Mouse (Mus musculus) gastrocnemius, postnatal 14 days (tissue): ENCODE data around the gene Glp1r. TPM values are rescaled to one million over a fixed set of nuclear protein-coding genes. Genes with fewer than 3 reads are reported as not detected.

Experiments used
- DNase-seq: peaks from one replicate; pipeline ENCODE4 v3.0.0; 2021; ENCODE audit warnings: mixed read lengths
- intact Hi-C: fragments of 180-260 bp; cut with DNase I; formaldehyde crosslinking; loops from one replicate; pipeline ENCODE4 v1.15.1; 2025; ENCODE audit warnings: low total_unique reads
- total RNA-seq, 2 experiments: library from RNA; stranded (reverse); gene quantifications; 2 replicates each; pipeline ENCODE4 v1.2.3; 2021

Glp1r gene
- total RNA-seq, 2 experiments from 2014 or later = not detected

DNA sequence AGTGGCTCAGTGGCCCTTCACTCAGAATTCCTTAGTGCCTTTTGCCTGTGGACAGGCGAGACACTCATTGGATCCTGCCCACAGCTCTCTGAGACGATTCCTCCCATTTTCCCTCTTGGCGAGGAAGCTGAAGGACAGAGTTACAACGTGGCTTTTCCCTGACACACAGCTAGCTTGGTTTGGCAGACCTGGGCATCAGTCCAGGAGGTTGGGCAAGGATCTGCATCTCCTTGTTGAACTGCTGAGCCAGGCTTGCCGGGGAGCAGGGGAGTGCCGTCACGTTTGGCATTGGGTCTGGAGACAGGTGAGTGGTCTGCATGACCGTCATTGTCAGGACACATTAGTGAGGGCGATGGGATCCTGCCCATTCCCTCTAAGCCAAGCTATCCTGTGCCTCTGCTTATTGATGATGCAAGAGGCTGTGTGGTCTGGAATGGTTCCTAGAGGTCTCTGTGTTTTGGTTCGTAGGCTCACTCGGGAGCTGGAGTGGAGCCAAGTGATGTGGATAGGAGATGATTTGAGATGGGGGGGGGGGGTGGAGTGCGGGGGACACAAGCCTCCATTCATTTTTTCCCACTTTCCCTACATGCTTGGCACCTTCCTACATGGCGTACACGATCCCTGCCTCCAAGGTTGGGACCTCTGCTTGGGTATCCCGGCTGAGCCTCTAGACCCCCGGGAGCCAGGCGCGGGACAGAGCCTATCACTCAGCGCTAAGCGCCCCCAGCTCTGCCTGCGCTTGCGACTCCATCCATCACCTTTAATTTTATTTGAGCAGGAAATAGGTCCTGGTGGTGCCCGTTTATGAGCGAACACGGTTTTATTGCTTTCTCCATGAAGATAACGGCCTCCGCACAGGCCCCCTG lies 9.5 kb downstream of the Glp1r start:
- intact Hi-C loops = no loop called here
- DNase-seq = peak; percentile 16

- intact Hi-C loops = no loop called here
These were observed 10.1 kb downstream of the Glp1r start for GRCm38 (mm10) chr17:30911732-30912088.

DNA sequence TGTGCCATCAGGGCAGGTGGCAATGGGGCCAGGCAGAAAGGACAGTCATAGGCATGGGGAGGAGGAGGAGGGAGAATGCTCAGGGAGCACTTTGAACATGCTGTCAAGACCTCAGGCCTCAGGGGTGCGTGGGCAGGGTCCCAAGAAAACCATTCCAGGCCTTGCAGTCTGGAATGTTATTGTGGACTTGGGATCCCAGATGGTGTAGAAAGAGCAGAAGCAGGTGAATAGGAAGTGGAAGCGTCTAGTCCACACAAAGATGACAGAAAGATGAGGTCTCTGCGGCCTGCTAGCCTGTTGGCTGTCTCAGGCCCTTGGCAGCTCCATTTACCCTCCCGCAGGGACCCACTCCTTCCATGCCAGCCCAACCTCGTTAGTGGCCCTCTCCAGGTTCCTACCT lies 10.9 kb downstream of the Glp1r start:
- no peak for DNase-seq
- intact Hi-C loops = no loop called here

More at GRCm38 (mm10) chr17:30911732-30912088, 10.1 kb downstream of the Glp1r start:
- DNase-seq = no peak

DNA sequence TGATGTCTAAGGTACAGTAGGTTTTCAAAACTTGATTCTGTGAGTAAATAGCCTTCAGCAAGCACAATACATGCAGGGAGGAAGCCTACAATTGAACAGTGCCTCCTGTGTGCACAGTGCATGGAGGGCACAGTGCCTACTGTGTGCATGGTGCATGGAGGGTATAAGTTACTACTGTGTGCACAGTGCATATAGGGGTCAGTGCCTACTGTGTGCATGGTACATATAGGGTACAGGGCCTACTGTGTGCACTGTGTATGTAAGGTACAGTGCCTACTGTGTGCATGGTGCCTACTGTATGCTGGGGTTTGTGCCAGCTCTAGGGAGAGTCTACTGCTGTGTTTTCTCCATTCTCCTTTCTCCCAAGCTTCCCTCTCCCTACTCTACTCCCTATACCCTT lies 12.6 kb downstream of the Glp1r start:
- no peak for DNase-seq
- intact Hi-C loops = no loop called here

- intact Hi-C loops = no loop called here
- DNase-seq = no peak
These were observed 21.9 kb downstream of the Glp1r start for GRCm38 (mm10) chr17:30923566-30923965.

GRCm38 (mm10) chr17:30930827-30931226 lies 29.2 kb downstream of the Glp1r start:
- no peak for DNase-seq
- intact Hi-C loops = no loop called here

- intact Hi-C loops = no loop called here
- DNase-seq = no peak
These were observed 31.2 kb downstream of the Glp1r start for GRCm38 (mm10) chr17:30932836-30933235.

DNA sequence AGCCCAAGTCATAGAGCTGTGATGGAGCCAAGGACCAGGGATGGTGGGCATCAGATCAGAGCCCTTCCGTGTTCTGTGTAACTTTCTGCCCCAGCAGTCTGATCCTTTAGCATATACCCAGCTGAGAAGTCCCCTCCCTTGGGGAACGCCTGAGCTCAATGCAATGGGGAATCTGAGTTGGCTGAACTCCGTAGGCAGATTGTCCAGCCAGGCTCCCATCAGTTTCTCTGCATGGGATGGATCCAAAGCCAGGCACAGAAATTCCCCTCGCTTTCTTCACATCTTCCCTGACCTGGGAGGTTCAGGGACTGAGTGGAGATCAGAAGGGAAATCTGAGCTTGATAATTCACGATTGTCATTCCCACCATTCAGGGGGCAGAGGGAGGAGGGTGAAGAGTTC lies 33.7 kb downstream of the Glp1r start:
- intact Hi-C loops = no loop called here
- no peak for DNase-seq

DNA sequence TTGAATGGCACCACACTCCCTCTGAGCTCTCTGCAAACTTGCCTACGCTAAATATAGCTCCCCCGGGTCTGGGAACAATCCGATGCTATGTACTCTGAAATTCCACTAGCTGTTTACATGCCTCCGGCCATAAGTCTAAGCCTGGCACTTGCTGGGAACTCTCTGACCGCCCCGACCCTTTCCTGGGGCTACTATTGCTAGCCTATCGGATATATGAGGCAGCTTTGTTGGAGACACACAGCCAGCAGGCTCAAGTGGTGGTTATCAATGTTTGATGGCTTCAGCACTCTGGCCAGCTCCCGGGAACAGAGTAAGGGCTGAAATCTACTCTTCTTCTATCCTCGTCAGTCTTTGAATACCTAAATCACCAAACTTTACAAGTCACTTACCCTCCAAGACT lies 36.9 kb downstream of the Glp1r start:
- DNase-seq = no peak
- intact Hi-C loops = no loop called here

GRCm38 (mm10) chr17:30948382-30948781 lies 46.8 kb downstream of the Glp1r start:
- no peak for DNase-seq
- intact Hi-C loops = loop anchor here (5.0 to 10.0 kb wide), 2 partner anchors 124 to 201 kb away; no protein-coding TSS in a partner anchor

GRCm38 (mm10) chr17:30950780-30951179 lies 49.2 kb downstream of the Glp1r start:
- intact Hi-C loops = loop anchor here (5.0 kb wide), 1 partner anchor 108 kb away; no protein-coding TSS in a partner anchor
- peak; percentile 51 for DNase-seq

- DNase-seq = no peak
- intact Hi-C loops = loop anchor here (5.0 kb wide), 1 partner anchor 109 kb away; no protein-coding TSS in a partner anchor
These were observed 50.0 kb downstream of the Glp1r start for GRCm38 (mm10) chr17:30951600-30951999.

GRCm38 (mm10) chr17:30954340-30954739 lies 52.7 kb downstream of the Glp1r start, which contains the start of gene Umodl1:
TSS of gene Umodl1 (plus strand) at chr17:30954640.
- intact Hi-C loops = loop anchor here (5.0 kb wide), 1 partner anchor 112 kb away; no protein-coding TSS in a partner anchor

DNA sequence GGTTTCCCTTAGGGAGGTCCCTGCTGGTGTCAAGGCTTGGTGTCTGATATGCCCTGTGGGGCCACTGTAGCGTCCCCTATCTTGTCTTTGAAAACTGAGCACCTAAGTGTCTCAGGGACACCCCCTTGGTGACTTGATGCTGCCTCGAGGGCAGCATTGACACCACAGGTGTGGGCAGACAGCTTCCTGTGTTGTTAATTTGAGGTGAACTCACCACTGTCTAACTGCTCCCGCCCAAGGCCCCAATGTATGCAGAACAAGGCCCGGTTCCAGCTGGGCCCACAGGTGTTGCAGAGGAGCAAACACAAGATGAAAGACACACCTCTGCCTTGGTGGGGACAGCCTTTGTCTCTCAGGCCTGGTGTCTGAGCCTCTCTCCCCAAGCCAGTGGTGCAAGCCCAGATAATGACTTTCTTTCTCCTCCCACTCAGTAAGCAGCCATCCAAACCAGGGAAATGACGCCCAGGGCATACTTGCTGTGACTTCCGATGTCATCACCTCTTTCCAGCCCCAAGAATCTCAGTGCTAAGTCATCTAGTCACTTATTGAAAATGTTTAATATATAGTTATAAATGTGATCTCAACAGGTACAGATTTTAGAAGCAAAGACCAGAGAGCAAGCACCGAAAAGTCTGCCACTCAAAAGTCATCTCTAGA lies 60.4 kb downstream of the Glp1r start:
- intact Hi-C loops = no loop called here
- no peak for DNase-seq

More at GRCm38 (mm10) chr17:30954340-30954739, 52.7 kb downstream of the Glp1r start, which contains the start of gene Umodl1:
- DNase-seq = no peak

GRCm38 (mm10) chr17:30962880-30963279 lies 61.3 kb downstream of the Glp1r start:
- intact Hi-C loops = no loop called here
- DNase-seq = no peak

- intact Hi-C loops = no loop called here
- DNase-seq = peak; percentile 56
These were observed 68.4 kb downstream of the Glp1r start for GRCm38 (mm10) chr17:30969983-30970382.

GRCm38 (mm10) chr17:30971877-30972276 lies 70.3 kb downstream of the Glp1r start:
- intact Hi-C loops = no loop called here
- no peak for DNase-seq

- intact Hi-C loops = no loop called here
- no peak for DNase-seq
These were observed 71.7 kb downstream of the Glp1r start for GRCm38 (mm10) chr17:30973332-30973731.

GRCm38 (mm10) chr17:30977290-30977689 lies 75.7 kb downstream of the Glp1r start:
- intact Hi-C loops = no loop called here
- no peak for DNase-seq

DNA sequence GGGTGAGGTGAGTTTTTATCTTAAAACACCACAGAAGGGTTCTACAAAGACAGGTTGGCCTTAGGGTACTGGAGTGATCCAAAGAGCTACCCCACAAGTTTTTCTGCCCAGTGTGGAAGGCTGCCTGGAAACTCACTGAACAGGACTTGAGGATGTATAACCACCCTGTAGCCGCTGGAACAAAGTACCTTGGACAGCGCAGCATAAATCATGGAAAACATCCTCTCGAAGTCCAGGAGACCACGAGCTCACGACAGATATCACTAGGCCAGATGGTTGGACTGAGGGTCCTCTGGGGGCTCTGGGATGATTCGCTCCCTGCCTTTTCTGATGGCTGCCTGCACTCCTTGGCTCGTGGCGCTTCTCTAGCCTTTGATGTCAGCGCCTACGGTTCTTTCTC lies 76.9 kb downstream of the Glp1r start:
- no peak for DNase-seq
- intact Hi-C loops = no loop called here

GRCm38 (mm10) chr17:30983521-30983920 lies 81.9 kb downstream of the Glp1r start:
- no peak for DNase-seq
- intact Hi-C loops = no loop called here
